Mouse (Mus musculus): ENCODE measurements at regions not wholly inside any gene's neighbourhood (a gene's known extent, or its start where the extent isn't known, plus 50 kb on each side); places are given as distances from the start of the nearest gene placed in this dataset. TPM values are rescaled to one million over a fixed set of nuclear protein-coding genes. Genes with fewer than 3 reads are reported as not detected.
A peak's percentile ranks its signal among the peaks of the same experiment; 100 is the strongest.

DNA sequence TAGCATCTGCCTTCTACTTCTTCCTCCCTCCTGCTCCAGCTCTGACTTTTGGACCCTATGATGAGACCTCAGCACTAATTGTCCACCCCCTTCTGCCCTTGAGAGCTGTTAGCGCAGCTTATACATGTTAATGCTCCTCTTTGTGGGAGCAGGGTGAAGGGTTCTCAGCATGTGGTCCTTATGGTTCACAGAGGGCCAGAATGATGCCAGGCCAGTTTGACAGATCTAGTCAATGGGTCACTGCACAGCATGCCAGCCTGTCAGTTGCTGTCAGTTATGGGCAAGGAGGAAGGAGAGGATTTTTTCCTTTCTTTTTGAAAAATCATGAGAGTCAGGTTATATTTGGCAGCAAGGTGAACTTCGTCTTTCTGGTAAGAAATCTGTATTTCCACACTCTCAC, 68.4 kb downstream of the 4931417E11Rik start:
- DNase-seq, result no peak

DNA sequence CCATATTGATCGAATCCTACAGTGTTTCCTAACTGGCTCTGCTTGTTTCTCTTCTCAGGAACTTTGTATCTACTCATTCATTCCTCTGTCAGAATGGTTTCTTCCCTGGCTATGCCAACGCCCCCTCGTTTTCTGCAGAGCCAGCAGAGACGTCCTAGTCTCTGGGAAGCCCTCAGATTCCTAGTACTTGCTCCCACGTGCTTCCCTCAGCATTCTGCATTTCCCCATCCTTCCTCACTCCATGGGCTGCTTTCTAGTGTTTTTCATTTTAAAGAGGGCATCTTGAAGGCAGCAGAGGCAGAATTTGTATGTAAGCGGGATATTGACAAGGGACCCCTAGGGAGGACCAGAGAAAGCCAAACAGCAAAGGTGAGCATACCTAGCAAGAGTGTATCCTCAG, 80.2 kb downstream of the 4931417E11Rik start:
- no peak for DNase-seq

DNA sequence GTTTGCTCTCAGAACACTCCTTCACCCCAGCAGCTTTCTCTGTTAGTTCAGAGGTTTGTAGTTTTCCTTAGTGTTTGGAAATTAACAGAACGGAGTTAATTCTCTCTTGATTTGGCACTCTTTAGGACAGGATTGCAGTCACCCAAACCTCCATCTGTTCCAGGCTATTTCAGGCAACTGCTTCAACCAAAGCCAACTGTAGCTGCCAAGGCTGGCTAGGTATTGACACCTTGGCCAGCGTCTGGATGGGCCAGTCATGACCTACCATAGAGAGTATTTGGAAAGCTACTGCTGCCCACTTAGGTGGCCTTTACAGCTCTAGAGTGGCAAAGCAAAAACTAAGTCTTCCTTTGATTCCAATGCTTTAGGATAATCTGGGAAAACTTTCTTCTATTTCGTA, 83.2 kb downstream of the 4931417E11Rik start:
- DNase-seq, result no peak

DNA sequence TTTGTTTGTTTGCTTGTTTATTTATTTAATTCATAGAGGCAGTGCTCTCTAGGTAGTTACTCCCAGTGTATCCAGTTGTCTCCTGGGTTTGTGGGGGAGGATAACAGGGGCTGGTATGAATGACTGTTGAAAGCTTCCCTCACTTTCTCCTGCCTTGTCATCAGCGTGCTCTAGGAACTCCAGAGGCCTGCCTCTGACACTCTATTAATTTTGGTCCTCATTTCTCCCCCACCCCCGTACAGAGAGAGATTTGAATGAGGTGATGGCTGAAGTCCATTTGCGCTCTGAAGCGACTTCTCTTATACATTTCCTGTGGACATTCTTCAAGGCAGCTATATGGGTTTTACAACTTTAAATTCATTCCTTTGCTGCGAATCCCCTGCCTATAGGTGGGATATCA, 89.6 kb downstream of the 4931417E11Rik start:
- DNase-seq, result no peak

DNA sequence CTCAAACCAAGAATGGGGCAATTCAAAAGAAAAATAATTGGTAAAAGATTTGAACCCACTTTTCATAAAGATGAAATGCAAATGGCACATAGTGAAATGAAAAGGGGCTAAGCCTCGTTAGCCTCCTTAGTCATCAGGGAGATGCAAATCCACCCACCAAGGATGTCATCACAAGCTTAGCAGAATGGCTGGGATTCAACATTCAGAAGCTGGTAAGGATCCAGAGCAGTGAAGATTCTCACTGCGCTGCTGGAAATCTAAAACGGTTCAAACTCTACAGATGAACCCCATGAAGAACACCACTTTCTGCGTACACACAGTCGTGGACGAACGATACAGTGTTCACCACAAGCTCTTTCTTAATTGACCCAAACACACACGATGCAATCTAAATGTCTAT, 91.6 kb downstream of the 4931417E11Rik start:
- DNase-seq, result no peak

DNA sequence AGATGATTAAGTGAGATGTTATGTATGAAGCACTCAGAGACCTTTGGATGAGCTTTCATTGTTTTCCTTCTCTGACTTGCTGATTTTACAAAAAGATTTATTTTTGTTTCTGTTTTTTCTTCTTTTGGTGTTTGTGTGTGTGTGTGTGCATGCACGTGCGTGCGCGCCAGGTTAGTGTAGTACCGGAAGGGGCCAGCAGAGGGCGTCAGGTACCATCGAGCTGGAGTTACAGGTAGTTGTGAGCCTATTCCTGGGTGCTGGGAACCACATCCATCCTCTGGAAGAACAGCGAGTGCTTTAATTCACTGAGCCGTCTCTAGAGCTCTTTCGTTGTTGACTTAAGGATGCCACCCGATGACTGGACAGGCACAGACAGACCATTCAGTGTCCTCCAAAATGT, 93.2 kb downstream of the 4931417E11Rik start:
- DNase-seq, result no peak

DNA sequence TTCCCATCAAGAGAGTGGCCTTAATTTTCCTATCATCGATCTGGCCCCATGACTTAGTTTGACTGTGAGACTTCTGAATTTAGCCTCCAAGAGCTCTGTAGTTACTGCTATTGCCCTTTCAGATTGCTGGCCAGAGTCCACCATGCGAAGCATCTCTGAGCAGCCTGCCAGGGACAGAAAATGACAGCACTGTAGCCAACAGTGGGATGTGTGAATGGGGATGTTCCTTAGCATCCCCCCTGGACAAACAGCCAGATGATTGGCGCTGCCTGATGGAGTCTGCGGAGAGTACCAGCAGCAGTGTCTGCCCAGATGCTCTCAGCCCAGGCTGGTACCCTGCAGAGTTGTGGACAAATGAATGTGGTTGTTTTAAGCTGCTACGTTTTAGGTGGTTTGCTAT, 96.6 kb downstream of the 4931417E11Rik start:
- DNase-seq, result no peak

DNA sequence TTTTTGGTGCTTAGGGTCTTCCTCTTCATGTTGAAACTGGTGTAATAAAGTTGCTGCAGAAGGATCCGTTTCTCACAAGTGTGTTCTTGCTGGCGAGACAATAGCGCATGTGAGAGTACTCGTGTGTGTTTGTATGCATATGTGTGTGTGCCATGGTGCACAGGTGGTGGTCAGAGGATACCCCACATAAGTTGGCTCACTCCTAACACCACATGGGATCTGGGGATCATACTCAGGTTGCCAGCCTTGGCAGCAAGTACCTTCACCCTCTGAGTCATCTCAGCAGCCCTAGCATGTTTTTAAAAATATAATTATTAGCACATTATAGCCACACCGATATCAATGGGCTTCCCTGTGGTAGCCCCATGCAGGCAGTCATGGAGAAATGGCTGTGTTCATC, 97.6 kb downstream of the 4931417E11Rik start:
- DNase-seq, result no peak

DNA sequence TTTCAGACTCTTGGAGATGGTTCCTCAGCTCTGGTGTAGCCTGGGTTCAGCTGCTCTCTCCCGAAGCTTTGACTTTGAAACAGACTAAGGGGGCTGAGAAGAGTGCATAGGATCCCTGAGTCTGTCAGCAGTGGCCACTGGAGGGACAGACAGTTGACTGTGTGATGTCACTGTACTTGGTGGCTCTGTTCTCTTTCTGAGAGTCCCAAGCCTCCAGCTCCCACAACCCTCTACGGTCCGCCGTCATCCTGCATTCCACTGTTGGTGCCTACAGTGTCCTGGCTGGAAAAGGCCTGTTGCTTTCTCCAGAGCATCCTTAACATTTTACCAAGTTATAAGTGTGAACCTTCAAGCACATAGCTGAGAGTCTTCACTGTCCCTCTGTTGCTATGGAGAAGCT, 98.6 kb downstream of the 4931417E11Rik start:
- no peak for DNase-seq

DNA sequence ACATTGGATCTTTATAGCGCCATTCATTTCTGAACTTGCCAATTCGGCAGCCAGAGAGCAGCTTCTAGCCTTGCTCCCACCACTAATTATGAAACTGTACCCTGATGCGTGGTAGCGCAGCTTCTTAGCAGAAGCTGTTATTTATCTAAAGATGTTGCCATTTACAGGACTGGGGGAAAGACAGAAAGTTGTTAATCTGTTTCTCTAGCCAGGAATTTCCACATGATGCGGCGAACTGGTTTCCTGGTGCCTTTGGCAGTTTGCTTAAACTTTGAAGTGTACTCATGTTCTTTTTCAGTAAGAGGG, 100.7 kb downstream of the 4931417E11Rik start:
- DNase-seq, result no peak

DNA sequence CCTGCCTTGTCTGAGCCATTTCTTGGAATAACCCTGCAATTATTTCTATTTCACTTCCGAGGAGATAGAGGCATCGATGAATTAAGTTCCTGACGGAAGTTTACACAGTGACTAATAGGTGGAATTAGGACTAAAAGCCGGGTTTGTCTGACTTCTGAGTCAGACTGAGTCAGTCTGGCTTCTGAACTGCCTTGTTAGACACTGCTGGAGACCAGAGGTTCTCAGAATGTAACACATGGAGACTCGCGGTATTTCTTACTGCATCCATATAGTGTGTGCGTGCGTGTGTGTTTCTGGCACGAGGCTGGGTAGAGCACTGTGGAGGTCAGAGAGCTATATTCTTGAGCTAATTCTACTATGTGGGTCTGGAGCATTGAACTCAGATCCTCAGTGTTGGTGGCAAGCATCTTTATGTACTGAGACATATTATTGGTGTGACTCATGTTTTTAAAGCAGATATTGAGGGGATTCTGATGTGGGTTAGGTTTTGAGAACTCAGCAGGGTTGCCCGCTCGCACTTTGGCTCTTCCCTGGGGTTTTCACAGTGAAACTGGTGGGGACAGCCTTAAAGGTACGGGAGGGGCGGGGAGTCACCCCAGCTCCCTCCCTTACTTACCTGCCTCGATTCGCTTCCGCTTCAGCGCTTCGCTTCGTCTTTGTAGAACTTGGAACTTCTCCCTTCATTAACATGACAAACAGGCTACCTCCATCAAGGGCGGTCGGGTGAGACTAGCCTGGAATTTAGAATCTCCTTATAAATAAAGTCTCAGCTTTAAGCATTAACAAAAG, 101.2 kb downstream of the 4931417E11Rik start:
- DNase-seq, result no peak

DNA sequence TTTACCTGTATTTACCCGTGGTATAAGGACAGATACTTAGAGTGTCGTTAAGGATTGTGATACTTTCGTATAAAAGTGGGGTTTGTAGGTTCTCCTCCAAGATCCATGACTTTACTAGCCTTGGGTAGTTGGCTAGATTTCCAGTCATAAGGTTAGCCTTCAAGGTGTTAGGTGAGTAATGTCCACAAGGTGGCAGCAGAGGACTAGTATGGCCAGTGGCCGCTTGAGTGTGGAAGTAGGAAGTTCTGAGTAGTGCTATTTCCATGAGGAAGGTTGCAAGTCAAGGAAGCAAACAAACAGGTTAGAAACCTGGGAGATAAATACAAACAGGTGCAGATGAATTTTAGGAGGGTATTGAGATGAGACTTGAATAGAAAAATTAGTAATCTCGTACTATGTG, 101.9 kb downstream of the 4931417E11Rik start:
- peak; percentile 68 to 80 for DNase-seq

DNA sequence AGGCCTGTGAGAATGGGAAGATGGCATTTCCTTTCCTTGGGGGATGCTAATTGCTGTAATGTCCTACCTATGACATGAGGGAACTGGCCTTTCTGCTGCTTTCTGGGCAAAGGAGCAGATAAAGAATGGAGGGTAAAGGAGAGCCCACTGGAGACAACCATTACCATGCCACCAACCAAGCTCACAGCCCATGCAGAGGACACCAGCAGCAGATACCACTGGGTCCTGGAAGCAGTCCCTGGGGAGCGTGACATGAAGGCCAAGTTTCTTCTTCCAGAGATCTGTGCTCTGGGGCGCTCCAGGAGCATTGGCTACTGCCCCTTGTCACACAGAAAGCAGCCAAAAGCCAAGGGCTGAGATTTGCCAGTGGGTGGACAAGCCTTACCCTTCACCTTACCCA, 102.8 kb downstream of the 4931417E11Rik start:
- DNase-seq, result no peak

DNA sequence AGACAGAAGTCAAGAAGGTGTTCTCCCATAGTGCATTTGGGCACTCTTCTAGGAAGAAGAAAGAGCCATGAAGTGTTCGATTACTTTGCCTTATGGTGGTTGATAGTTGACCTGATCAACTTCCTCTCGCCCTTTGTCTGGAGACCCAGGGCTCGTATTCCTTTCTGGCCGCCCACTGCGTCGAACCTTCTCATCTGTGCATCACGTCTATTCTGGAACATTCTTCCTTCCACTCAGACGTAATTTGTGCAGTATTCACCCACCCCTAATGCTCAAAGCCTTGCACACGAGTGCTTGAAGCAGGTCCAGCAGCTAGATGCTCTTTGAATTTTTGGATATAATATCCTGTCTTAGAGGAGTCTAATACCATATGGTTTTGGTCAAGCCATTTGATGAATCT, 104.2 kb downstream of the 4931417E11Rik start:
- DNase-seq, result no peak

DNA sequence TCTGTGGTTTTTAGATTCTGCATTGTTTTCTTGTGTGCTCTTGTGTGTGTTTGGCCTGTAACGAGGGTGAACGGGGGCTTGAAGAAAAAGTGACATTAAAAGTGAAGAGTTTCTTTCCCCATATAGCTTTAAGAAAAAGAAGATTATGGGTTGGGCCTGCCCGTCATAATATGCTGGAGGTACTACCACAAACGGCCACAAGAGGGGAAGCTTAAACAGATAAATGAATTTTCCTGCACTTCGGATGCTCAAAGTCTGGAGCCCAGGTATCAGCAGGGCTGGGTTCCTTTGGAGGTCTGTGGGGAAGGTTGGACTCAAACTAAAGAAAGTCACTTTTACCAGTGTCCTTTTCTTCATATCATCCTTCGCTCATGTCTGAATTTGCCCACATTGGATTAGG, 86.8 kb downstream of the Suclg1 start:
- DNase-seq, result no peak

DNA sequence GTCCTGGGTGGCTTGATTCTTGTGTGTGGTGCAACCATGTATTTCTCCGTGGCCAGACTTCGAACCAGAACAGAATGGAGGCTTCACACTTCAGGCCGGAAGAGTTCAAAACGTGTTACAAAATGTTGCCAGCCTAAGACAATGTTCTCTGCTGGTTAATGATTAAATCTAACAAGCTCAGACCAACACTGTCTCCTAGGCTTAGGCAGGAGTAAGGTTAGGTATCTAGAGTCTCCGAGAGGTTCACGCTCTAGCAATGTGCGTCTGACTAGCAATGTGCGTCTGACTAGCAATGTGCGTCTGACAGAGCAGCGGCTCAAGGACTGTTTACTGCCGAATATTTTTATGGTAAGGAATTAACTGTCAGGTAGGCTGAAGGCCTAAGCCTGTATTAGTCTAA, 81.5 kb downstream of the Suclg1 start:
- DNase-seq, result no peak

Small RNA genes in the stretch of these regions (microRNA-seq; reads per million reads assigned to microRNA genes)
- not detected for gene Gm24370
